Mouse (Mus musculus): Measurements from ENCODE around the gene Soat2.

DNA sequence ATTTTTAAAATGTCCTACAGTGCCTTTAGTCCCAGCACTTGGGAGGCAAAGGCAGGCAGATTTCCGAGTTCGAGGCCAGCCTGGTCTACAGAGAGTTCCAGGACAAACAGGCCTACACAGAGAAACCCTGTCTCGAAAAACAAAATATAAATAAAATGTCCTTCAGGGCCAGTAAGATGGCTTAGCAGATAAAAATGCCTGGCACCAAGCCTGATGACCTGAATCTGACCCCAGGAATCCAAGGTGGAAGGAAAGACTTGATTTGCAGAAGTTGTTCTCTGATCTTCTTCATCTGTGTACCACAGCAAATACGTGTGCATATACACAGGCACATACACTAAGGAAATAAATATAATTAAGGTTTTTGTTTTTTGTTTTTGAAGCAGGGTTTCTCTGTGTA lies 45.0 kb downstream of the Soat2 start:
- no peak for TF ChIP-seq CTCF (conservative IDR thresholded peaks at IDR 0.05 in 1 of 2, IDR thresholded peaks at IDR 0.05 in 1 of 2; ENCODE audit: low read depth in 2 of 2, low read length in 2 of 2)
- no peak for TF ChIP-seq NRF1 (IDR thresholded peaks at IDR 0.05; ENCODE audit: low read depth, low read length)
- no peak for TF ChIP-seq GABPA (IDR thresholded peaks at IDR 0.05; ENCODE audit: insufficient replicate concordance, low read depth, low read length)
- no peak for TF ChIP-seq IRF4 (IDR thresholded peaks at IDR 0.05; ENCODE audit: low read depth, low read length)
- TF ChIP-seq E2F4 (IDR thresholded peaks at IDR 0.05; ENCODE audit: insufficient replicate concordance, low read depth, low read length), result no peak
- no peak for TF ChIP-seq MAZ (IDR thresholded peaks at IDR 0.05; ENCODE audit: low read depth, low read length)
- no peak for TF ChIP-seq POLR2A (IDR thresholded peaks at IDR 0.05; ENCODE audit: low read depth, low read length)
- TF ChIP-seq MEF2A (IDR thresholded peaks at IDR 0.05; ENCODE audit: borderline replicate concordance, low read depth, low read length), result no peak
- TF ChIP-seq EP300 (IDR thresholded peaks at IDR 0.05; ENCODE audit: low read length), result no peak
- TF ChIP-seq ZC3H11A (IDR thresholded peaks at IDR 0.05; ENCODE audit: low read depth, low read length), result no peak
- no peak for TF ChIP-seq MYC (IDR thresholded peaks at IDR 0.05; ENCODE audit: low read depth, low read length)
- TF ChIP-seq KAT2A (IDR thresholded peaks at IDR 0.05; ENCODE audit: insufficient replicate concordance, low read length), result no peak
- no peak for TF ChIP-seq RCOR1 (conservative IDR thresholded peaks at IDR 0.05; ENCODE audit: low read depth, low read length)
- no peak for TF ChIP-seq ZNF384 (IDR thresholded peaks at IDR 0.05; ENCODE audit: low read depth, low read length)

All from CH12.LX (cell line).